Mouse (Mus musculus): ENCODE results near the gene Ccdc92b. TPM values are rescaled to one million over a fixed set of nuclear protein-coding genes. Genes with fewer than 3 reads are reported as not detected.

The Ccdc92b gene
- polyA plus RNA-seq, 1 experiment from 2014 or later, result 4.2 TPM

DNA sequence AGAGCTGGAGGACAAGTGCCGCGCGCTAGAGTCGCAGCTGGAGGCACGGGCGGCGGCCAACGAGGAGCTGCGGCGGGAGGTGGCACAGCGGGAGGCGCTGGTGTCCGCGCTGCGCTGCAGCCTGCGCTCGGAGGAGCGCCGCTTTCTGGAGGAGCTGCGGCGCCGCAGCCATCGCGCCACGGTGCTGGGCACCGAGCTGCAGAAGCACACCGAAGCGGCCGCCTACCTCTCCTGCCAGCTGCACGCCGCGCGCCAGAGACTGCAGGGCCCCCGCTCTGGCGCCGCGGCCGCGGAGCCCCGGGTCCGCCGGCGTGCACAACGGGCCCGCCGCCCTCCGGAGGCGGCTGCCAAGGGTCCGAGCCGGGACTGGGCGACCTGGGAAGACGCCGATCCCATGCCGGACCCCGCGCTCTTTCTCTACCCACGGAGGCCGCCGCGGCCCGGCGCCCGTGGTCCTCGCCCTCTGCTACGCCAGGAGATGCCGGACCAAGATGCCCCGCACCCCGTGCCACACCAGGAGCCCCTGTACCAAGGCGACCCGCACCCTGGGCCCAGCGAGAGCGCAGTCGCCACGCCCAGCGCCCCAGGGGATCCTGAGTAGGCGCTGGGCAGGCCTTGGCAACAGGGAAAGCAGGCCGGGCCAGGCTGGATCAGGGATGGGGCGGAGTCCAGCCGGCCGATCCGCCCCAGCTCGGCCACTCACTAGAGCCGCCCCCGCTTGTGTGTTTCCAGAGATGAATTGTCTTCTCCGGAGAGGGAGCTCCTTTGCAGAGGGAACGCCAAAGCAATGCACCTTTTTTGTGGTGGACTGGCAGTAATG is 18.8 kb downstream of the Ccdc92b start:
- ATAC-seq (ENCODE audit: low FRiP score, low TSS enrichment), result peak; percentile 86
- H3K27me3 ChIP-seq (ENCODE audit: control insufficient read depth, insufficient read depth, low read length), result 0 out of 2 replicates have a peak, but pooled peaks cover 4% of the 10 kb centered on the region
- WGBS, result under 1% methylated on average over 76 of the region's 86 CpGs
- H3K4me1 ChIP-seq (ENCODE audit: control insufficient read depth, insufficient read depth, low read length), result peaks cover 14% of the 10 kb centered on the region
- DNase-seq, result peak; percentile 90
- H3K4me2 ChIP-seq (ENCODE audit: low read length), result peak overlapping the region; percentile 86
- H3K9me3 ChIP-seq (ENCODE audit: control insufficient read depth, low read length), result no peaks in the 10 kb centered on the region
- peak overlapping the region; percentile 92 for H3K9ac ChIP-seq (replicated peaks; ENCODE audit: low read length)
- no peaks in the 10 kb centered on the region for H3K36me3 ChIP-seq (ENCODE audit: control insufficient read depth, insufficient read depth, low read length)
- peak overlapping the region; percentile 62 for H3K4me3 ChIP-seq (replicated peaks; ENCODE audit: low read depth, low read length)
- peak overlapping the region; percentile 96 for H3K27ac ChIP-seq (replicated peaks; ENCODE audit: low read depth, low read length)

DNA sequence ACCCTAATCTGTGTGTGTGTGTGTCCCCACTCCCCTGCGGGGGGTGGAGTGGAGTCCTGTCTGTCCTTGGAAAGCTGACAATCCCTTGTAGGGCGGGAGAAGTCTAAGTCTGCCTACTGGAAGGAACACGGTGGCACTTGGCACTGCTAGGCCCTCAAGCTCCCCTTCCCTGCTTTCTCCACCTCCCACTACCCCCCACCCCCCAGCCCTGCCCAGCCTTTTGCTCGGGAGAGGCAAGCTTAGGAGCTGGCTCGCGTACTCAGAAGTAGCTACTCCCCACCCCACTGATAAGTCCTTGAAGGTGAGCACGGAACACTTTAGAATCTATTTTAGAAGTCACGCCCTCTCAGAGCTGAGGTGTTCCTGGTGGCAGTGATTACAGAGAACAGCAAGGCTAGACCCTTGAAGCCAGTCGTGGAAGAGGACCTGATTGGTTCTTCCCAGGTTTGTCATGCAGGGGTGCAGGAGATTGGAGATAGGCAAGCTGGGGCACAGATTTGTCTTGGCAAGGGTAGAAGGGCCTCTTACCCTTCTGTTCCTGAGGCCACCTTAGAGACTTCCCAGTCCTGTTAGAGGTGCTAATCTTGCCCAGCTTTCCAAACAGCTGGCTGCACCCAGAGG is 19.5 kb downstream of the Ccdc92b start:
- Histone ChIP-seq H3K9me3 (ENCODE audit: control insufficient read depth, low read length) (no peaks in the 10 kb centered on the region), H3K27me3 (ENCODE audit: control insufficient read depth, insufficient read depth, low read length) (0 out of 2 replicates have a peak, but pooled peaks cover 4% of the 10 kb centered on the region), H3K36me3 (ENCODE audit: control insufficient read depth, insufficient read depth, low read length) (no peaks in the 10 kb centered on the region), H3K4me2 (ENCODE audit: low read length) (peak overlapping the region; percentile 86), H3K4me3 (replicated peaks; ENCODE audit: low read depth, low read length) (peak overlapping the region; percentile 62), H3K9ac (replicated peaks; ENCODE audit: low read length) (peak overlapping the region; percentile 92), H3K4me1 (ENCODE audit: control insufficient read depth, insufficient read depth, low read length) (peaks cover 14% of the 10 kb centered on the region), H3K27ac (replicated peaks; ENCODE audit: low read depth, low read length) (peak overlapping the region; percentile 96)
- WGBS, result 11% methylated on average over 9 of the region's 9 CpGs
- DNase-seq, result no peak
- ATAC-seq (ENCODE audit: low FRiP score, low TSS enrichment), result peak; percentile 52; the same call in 1 of the 2 replicates

DNA sequence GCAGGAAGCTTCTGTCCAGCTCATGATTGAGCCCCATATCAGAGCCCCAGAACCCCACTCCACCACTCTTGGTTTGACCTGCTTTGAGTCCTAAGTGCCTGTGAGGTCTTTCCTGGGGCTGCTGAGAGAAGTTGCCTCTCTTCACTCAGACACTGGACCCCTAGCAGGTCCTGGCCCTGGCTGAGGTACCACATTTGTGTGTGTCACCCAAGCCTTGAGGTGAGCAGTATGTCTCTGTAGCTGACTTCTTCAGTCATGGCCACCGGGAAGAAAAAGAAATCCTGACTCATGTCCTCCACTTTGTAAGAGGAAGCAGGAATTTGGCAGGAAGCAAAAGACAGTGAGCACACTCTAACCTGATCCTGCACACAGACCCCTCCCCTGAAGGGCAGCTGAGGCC is 20.2 kb downstream of the Ccdc92b start:
- Histone ChIP-seq H3K9me3 (ENCODE audit: control insufficient read depth, low read length) (no peaks in the 10 kb centered on the region), H3K4me2 (ENCODE audit: low read length) (no peak overlapping the region), H3K36me3 (ENCODE audit: control insufficient read depth, insufficient read depth, low read length) (no peaks in the 10 kb centered on the region), H3K27me3 (ENCODE audit: control insufficient read depth, insufficient read depth, low read length) (0 out of 2 replicates have a peak, but pooled peaks cover 4% of the 10 kb centered on the region), H3K4me3 (replicated peaks; ENCODE audit: low read depth, low read length) (no peak overlapping the region), H3K4me1 (ENCODE audit: control insufficient read depth, insufficient read depth, low read length) (peaks cover 14% of the 10 kb centered on the region), H3K9ac (replicated peaks; ENCODE audit: low read length) (no peak overlapping the region), H3K27ac (replicated peaks; ENCODE audit: low read depth, low read length) (no peak overlapping the region)
- 83% methylated on average over 1 of the region's 1 CpGs for WGBS
- DNase-seq (no peak), ATAC-seq (ENCODE audit: low FRiP score, low TSS enrichment) (no peak)

DNA sequence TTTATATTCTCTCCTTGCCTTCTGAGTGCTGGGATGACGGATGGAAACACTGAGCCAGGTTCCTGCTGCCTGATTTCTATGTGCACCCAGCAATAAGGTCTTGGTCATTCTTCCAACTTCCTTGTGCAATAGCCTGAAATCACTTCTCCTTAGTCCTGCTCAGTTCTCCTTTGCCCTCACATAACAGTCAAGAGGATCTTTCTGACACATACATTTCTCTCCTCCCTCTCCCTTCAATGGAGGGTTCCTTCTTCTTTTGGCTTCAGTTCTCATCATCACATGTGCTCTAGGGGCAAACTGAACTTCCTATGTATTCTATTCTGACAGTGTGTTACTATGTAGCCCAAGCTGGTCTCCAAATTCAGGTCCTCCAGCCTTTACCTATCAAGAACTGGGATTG is 28.6 kb downstream of the Ccdc92b start:
- H3K9me3 ChIP-seq (ENCODE audit: control insufficient read depth, low read length), result no peaks in the 10 kb centered on the region
- no peaks in the 10 kb centered on the region for H3K36me3 ChIP-seq (ENCODE audit: control insufficient read depth, insufficient read depth, low read length)
- no peak overlapping the region for H3K4me2 ChIP-seq (ENCODE audit: low read length)
- H3K9ac ChIP-seq (replicated peaks; ENCODE audit: low read length), result no peak overlapping the region
- no peak overlapping the region for H3K4me3 ChIP-seq (replicated peaks; ENCODE audit: low read depth, low read length)
- H3K27ac ChIP-seq (replicated peaks; ENCODE audit: low read depth, low read length), result no peak overlapping the region
- H3K4me1 ChIP-seq (ENCODE audit: control insufficient read depth, insufficient read depth, low read length), result peaks cover 21% of the 10 kb centered on the region
- DNase-seq (no peak), ATAC-seq (ENCODE audit: low FRiP score, low TSS enrichment) (no peak)
- WGBS, result 94% methylated on average over 1 of the region's 1 CpGs
- H3K27me3 ChIP-seq (ENCODE audit: control insufficient read depth, insufficient read depth, low read length), result no peaks in the 10 kb centered on the region

DNA sequence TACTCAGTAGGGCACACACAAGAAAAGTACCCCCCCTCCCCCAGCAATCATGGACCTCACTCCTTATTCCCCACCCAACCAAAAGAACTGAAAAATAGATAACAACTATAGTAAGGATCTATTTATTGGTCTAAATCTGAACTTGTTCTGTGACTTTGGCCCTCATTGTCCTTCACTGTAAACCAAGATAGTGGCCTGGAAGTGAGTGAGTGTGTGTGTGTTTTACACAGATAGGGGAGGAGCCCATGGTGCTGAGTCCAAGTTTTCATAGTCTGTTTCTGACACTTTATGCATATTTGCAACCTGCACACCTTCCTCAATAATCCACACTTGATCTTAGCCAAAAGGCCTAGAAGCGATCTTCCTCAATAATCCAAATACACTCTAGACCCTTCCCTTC is 29.3 kb downstream of the Ccdc92b start:
- Histone ChIP-seq H3K4me3 (replicated peaks; ENCODE audit: low read depth, low read length) (peak overlapping the region; percentile 96), H3K27ac (replicated peaks; ENCODE audit: low read depth, low read length) (peak overlapping the region; percentile 66), H3K4me2 (ENCODE audit: low read length) (peak overlapping the region; percentile 96), H3K9me3 (ENCODE audit: control insufficient read depth, low read length) (no peaks in the 10 kb centered on the region), H3K36me3 (ENCODE audit: control insufficient read depth, insufficient read depth, low read length) (no peaks in the 10 kb centered on the region), H3K27me3 (ENCODE audit: control insufficient read depth, insufficient read depth, low read length) (no peaks in the 10 kb centered on the region), H3K4me1 (ENCODE audit: control insufficient read depth, insufficient read depth, low read length) (peaks cover 28% of the 10 kb centered on the region), H3K9ac (replicated peaks; ENCODE audit: low read length) (peak overlapping the region; percentile 82)
- 4% methylated on average over 1 of the region's 1 CpGs for WGBS
- peak; percentile 21 for ATAC-seq (ENCODE audit: low FRiP score, low TSS enrichment)
- no peak for DNase-seq

DNA sequence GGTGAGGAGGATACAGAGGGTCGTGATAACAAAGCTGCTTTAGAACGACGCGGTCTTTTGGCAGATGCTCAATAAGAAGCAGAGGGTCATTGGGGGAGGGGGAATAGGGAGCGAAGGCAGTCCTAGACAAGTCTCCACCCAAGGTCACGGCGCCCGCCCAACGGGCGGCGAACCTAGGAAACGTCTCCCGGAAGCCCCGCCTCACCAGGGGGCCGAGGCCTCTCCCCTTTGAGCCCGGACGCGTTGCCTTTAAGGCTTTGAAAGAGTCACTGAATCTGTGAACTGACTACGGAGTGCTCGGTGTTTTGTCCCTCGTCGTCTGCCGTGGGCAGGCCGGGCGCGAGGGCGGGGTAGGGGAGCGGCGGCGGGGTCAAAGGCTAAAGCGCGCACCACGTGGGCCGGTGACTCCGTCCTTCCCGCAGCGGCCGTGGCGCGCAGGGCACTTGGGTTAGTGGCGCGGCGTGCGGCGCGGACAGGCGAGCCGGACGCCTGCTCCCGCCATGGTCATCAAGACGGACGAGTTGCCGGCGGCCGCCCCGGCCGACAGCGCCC is 29.8 kb downstream of the Ccdc92b start, which contains the start of gene Cluh:
Cluh (plus strand) TSS at position 401 of the 552 bp plus-strand sequence.
- ATAC-seq (ENCODE audit: low FRiP score, low TSS enrichment), result peak; percentile 93

DNA sequence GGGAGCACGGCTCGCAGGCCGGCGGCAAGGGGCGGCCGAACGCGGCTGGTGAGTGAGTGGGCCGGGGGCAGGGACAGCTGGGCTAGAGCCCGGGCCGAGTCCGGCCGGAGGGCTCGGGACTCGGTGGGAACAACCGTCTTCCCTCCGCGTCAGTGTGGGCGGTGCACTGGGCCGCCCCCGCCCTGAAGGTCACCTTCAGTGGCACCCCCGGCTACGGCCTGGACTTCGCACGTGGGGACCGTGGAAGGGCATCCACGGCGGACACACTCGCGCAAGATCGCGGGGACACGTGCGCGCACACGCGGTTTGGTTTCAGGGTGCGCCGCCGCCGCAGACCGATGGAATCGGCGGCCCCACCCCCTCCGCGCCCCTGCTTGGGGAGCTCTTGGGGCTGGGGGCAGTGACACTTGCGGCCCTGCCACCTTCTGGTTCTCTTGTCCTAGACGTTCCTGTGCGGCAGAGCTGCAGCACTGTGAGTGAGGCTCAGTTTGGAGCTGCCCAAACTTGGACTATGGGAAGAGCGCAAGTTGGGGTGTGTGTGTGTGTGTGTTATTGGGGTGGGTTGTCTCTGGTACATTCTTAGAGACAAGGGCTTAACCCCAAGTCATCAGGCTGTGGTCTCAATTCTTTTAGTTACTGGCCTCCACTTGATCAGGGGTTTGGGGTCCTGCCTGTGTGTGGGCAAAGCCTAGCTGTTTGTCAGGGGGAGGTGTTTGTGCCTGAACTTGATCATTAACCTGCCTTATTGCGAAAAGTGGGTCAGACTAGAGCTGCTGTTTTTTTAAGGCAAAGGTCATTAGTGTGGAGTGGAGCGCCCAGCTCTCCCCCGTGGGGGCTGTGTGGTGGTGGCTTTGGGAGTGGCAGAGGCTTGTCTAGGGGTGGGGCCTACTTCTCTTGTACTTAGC is 30.5 kb downstream of the Ccdc92b start:
- H3K9me3 ChIP-seq (ENCODE audit: control insufficient read depth, low read length), result no peaks in the 10 kb centered on the region
- WGBS, result 2% methylated on average over 53 of the region's 53 CpGs
- H3K9ac ChIP-seq (replicated peaks; ENCODE audit: low read length), result peak overlapping the region; percentile 82
- no peaks in the 10 kb centered on the region for H3K27me3 ChIP-seq (ENCODE audit: control insufficient read depth, insufficient read depth, low read length)
- peak overlapping the region; percentile 96 for H3K4me3 ChIP-seq (replicated peaks; ENCODE audit: low read depth, low read length)
- H3K36me3 ChIP-seq (ENCODE audit: control insufficient read depth, insufficient read depth, low read length), result no peaks in the 10 kb centered on the region
- DNase-seq, result peak; percentile 37
- peaks cover 28% of the 10 kb centered on the region for H3K4me1 ChIP-seq (ENCODE audit: control insufficient read depth, insufficient read depth, low read length)
- H3K4me2 ChIP-seq (ENCODE audit: low read length), result peak overlapping the region; percentile 96
- H3K27ac ChIP-seq (replicated peaks; ENCODE audit: low read depth, low read length), result peak overlapping the region; percentile 66
- ATAC-seq (ENCODE audit: low FRiP score, low TSS enrichment), result peak; percentile 70

More for the DNA sequence above, 29.8 kb downstream of the Ccdc92b start, which contains the start of gene Cluh:
- H3K9me3 ChIP-seq (ENCODE audit: control insufficient read depth, low read length), result no peaks in the 10 kb centered on the region
- no peaks in the 10 kb centered on the region for H3K27me3 ChIP-seq (ENCODE audit: control insufficient read depth, insufficient read depth, low read length)
- peak within 1 kb of the TSS; percentile 96 for H3K4me3 ChIP-seq (replicated peaks; ENCODE audit: low read depth, low read length)
- peaks cover 28% of the 10 kb centered on the region for H3K4me1 ChIP-seq (ENCODE audit: control insufficient read depth, insufficient read depth, low read length)
- peak within 1 kb of the TSS; percentile 96 for H3K4me2 ChIP-seq (ENCODE audit: low read length)
- H3K27ac ChIP-seq (replicated peaks; ENCODE audit: low read depth, low read length), result peak within 1 kb of the TSS; percentile 66
- H3K36me3 ChIP-seq (ENCODE audit: control insufficient read depth, insufficient read depth, low read length), result no peaks in the 10 kb centered on the region
- peak; percentile 95 for DNase-seq
- under 1% methylated on average over 58 of the region's 58 CpGs for WGBS
- peak within 1 kb of the TSS; percentile 82 for H3K9ac ChIP-seq (replicated peaks; ENCODE audit: low read length)

DNA sequence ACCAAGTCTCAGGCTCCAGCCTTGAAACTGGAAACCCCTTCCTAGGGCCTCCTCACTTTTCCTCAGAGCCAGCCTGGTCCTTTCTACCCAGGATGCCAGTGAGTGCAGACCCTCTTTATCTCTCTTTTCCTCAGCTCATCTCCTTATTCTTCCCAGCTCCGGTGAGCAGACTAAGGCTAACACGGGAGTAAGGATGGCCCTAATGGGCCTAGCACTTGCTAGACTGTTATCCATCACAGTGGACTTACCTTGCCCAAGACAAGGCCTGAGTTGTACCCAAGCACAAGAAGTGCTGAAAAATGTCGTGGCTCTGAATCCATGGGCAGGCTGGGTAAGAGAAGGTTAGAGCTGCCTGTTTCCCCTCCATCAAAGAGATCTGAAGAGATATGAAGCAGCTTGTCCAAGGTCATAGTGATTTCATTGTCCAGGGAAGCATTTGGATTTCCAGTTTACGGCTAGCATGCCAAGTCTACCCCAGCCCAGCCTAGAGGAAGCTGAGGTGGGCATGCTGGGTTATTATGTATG is 31.2 kb downstream of the Ccdc92b start:
- H3K4me3 ChIP-seq (replicated peaks; ENCODE audit: low read depth, low read length), result peak overlapping the region; percentile 96
- no peak for DNase-seq

More for the DNA sequence above, 31.2 kb downstream of the Ccdc92b start:
- no peak overlapping the region for H3K27ac ChIP-seq (replicated peaks; ENCODE audit: low read depth, low read length)
- H3K27me3 ChIP-seq (ENCODE audit: control insufficient read depth, insufficient read depth, low read length), result no peaks in the 10 kb centered on the region
- no peaks in the 10 kb centered on the region for H3K9me3 ChIP-seq (ENCODE audit: control insufficient read depth, low read length)
- 70% methylated on average over 4 of the region's 4 CpGs for WGBS
- no peaks in the 10 kb centered on the region for H3K36me3 ChIP-seq (ENCODE audit: control insufficient read depth, insufficient read depth, low read length)
- H3K4me2 ChIP-seq (ENCODE audit: low read length), result peak overlapping the region; percentile 96
- H3K4me1 ChIP-seq (ENCODE audit: control insufficient read depth, insufficient read depth, low read length), result peaks cover 28% of the 10 kb centered on the region
- peak overlapping the region; percentile 82; the same call in 1 of the 2 replicates for H3K9ac ChIP-seq (replicated peaks; ENCODE audit: low read length)
- no peak for ATAC-seq (ENCODE audit: low FRiP score, low TSS enrichment)
